Mouse (Mus musculus): ENCODE data around the gene Srsf6.

Srsf6 gene

GRCm38 (mm10) chr2:162932706-162933105, 1.4 kb downstream of the Srsf6 start:
- DNase-seq = peak in 1 of 2 experiments; percentile 22

DNA sequence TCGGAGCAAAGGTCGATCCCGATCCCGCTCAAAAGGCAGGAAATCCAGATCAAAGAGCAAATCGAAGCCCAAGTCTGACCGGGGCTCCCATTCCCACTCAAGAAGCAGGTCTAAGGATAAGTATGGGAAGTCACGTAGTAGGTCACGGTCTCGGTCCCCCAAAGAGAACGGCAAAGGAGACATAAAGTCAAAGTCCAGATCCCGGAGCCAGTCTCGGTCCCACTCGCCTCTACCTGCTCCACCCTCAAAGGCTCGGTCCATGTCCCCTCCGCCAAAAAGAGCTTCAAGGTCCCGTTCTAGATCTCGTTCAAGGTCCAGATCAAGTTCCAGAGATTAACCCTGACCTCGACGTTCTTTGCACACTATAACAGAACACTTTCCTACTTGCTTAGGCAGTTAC, 3.1 kb downstream of the Srsf6 start:
- DNase-seq = no peak

GRCm38 (mm10) chr2:162935700-162936099, 4.4 kb downstream of the Srsf6 start:
- DNase-seq = no peak

DNA sequence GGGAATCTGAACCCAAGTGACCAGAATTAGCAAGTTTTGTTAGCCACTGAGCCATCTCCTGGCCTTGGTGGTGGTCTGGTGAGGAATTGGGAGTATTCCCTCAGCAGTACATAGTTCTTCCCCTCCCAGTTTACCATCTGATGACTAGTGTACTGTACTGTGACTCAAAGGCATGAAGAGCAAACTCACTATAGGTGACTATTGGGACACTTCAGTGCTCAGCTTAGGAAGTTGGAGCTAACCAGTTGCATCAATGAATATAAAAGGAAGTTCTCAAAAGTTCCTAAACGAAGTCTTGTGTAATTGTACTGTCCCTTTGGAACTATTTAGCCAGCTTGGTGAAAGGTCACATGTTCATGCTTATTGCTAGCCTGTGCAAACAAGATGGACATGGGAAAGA, 8.2 kb downstream of the Srsf6 start:
- DNase-seq = no peak

- no peak for DNase-seq
Measured at GRCm38 (mm10) chr2:162943148-162943846, 12.0 kb downstream of the Srsf6 start, which contains the start of gene L3mbtl1. Gene L3mbtl1 (plus strand): TSS chr2:162943472.

- DNase-seq = no peak
Measured at GRCm38 (mm10) chr2:162943931-162944330, 12.6 kb downstream of the Srsf6 start.

DNA sequence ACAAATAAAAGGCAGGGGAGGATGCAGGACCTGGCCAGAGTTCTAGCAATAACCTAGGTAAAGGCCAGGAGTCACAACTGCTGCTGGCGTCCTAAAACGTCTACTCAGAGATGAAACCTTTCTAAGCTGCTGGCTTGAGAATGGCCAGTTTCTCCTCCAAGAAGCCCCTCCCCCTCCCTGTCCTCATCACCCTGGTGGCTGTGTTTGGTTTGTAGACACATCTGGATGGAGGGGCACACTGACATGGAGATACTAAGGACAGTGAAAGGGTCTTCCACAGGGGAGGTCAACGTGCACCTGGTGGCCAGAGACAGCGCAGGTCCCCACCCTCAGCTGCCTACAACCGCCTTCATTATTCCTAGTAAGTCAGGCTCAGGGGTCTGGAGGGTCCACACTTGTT, 15.6 kb downstream of the Srsf6 start:
- no peak for DNase-seq

DNA sequence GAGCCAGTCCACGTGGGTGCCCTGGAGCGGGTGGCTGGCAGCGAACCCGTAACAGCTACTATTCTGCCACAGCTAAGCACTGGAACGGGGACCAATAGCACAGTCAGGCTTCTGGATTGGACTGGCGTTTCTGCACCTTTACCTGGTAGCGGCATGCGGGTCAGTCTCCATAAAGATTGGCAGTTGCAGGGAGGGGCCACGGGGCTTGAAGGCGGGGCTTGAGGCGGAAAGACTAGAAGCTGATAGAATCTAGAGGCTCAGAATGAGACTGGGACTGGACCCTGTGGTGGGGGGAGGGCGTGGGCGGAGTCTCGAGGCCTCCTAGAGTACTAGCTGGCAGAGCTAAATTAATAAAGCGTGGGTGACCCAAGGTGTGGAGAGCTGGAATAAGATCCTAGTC, 16.4 kb downstream of the Srsf6 start:
- no peak for DNase-seq

DNA sequence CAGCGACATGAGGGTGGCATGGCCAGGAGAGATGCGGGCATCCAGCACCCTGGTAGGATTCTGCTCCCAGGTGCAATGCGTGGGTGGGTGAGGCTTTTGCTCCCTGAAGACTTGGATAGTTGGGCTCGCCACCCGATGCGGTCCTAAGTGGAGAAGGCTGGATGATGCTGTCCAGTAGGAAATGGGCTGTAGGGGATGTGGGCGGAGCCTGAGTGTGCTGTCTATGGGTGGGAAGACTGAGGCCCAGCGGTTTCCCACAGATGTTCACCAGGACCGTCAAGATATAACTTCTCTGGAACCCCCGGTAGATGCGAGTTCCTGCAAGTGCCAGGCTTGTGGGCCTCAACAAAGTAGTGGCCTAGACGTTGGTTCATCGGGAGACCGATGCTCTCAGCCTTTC, 16.9 kb downstream of the Srsf6 start:
- no peak for DNase-seq

DNA sequence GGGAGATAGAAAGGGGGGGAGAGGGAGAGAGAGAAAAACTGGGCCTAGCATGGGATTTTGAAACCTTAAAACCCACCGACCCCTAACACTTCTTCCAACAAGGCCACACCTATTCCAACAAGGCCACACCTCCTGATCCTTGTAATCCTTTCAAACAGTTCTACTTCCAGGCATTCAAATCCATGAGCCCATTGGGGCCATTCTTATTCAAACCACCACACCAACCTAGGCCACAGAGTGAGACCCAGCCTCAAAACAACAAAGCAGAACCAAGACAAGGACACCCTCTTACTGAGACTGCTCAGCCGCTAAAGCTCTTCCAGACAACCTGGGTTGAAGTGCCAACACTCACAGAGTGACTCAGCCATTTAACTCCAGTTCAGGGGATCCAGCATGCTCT, 19.4 kb downstream of the Srsf6 start:
- no peak for DNase-seq

DNA sequence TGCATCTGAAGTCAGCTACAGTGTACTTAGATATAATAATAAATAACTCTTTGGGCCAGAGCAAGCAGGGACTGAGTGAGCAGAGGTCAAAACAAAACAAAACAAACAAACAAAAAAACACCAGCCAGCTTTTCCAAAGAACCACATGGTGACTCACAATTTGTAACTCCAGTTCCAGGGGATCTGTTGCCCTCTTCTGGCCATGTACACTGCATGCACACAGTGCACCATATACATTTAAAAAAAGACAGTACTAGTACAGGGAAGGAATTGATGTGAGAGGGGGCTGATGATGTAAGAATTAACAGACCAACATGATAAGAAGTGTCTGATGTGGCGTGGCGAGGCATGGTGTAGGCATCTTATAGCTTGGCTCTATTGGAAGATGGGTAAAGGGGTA, 25.5 kb downstream of the Srsf6 start:
- no peak for DNase-seq

DNA sequence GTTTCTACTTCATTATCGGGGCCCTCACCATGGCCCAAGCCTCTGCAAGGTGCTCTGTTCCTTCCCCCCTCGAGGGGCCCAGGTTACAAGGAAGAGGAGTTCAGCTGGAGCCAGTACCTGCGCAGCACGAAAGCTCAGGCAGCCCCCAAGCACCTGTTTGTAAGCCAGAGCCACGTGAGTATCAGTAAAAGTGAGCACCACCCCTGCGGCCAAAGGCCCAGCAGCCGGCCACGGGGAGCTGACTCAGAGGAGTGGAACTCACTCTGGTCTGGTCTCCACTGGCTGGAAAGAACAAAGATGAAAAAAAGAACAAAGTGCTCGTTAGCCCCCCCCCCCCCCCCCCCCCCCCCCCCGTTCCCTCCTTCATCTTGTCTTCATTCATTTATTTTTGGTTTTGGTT, 30.0 kb downstream of the Srsf6 start:
- DNase-seq = no peak

DNA sequence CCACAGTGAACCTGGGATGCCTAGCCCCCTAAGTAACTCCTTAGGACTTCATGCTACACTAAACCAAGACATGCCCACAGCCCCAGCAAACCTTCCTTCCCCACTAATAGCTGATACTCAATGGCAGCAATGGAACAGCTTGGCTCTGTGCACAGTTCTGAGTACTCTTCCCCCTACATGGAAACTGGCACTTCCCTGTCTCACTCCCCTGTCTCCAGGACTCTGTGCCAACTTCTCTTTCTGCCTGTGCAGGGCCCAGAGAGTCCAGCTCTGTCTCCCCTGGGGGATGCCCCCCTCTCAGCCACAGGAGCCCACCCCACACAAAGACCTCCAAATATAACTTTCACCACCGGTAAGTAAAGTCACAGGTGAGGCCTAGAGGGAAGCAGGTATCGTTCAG, 35.4 kb downstream of the Srsf6 start:
- no peak for DNase-seq

DNA sequence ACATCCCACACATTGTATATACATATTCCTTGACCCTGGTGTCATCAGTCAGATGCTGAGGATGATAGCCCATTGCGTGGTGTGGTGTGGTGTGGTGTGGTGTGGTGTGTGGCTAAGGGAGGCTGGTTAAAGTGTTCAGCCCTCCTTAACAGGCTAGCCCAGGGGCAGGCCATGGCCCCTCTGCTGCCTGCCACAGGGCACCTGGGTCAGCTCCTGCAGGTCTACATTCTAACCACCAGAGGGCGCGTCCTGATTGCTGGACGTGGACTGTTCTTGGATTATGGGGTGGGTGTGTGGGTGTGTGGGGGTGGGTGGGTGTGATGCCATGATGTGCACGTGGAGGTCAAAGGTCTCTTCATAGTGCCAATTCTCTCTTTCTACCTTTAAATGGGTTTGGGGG, 37.0 kb downstream of the Srsf6 start:
- peak in 1 of 2 experiments; percentile 32 for DNase-seq

- no peak for DNase-seq
Measured at GRCm38 (mm10) chr2:162969101-162969500, 37.8 kb downstream of the Srsf6 start.

DNA sequence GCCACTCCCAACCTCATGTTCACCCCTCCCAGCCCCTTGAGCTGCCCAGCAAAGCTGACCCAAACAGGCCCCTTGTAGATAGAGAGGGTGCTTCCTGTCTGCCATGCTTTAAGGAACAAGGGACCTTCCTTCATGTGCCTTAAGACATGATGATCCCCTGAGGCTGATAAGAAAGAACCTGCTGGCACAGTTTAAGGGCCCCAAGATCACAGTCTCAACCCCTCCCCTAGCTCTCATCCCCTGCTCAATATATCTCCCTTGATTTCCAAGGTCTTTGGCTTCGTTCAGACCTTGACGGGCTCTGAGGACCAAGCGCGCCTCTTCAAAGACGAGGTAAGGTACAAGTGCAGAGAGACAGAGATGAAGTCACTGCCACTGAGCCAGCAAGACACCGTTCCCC, 39.6 kb downstream of the Srsf6 start:
- DNase-seq = no peak

- no peak for DNase-seq
Measured at GRCm38 (mm10) chr2:162972752-162973151, 41.4 kb downstream of the Srsf6 start.

- DNase-seq = no peak
Measured at GRCm38 (mm10) chr2:162973206-162973605, 41.9 kb downstream of the Srsf6 start.

DNA sequence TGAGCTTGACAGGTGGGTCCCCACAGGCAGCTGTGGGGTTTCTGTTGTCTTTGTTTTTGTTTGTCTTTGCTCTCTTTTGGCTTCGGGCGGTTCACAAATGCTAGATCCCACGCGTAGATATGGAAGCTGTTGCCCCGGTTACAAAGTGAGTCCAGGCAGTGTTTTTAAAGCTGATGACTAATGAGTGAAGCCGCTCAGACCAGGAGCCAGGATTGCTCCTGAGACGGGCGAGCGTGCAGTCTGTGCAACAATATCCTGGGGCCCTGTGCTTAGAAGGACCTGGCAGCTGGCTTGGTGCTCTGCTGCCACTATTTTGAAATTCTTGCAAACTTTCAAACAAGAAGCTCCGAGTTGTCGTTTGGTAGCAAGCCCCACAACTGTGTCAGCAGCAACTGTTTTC, 42.3 kb downstream of the Srsf6 start:
- no peak for DNase-seq

DNA sequence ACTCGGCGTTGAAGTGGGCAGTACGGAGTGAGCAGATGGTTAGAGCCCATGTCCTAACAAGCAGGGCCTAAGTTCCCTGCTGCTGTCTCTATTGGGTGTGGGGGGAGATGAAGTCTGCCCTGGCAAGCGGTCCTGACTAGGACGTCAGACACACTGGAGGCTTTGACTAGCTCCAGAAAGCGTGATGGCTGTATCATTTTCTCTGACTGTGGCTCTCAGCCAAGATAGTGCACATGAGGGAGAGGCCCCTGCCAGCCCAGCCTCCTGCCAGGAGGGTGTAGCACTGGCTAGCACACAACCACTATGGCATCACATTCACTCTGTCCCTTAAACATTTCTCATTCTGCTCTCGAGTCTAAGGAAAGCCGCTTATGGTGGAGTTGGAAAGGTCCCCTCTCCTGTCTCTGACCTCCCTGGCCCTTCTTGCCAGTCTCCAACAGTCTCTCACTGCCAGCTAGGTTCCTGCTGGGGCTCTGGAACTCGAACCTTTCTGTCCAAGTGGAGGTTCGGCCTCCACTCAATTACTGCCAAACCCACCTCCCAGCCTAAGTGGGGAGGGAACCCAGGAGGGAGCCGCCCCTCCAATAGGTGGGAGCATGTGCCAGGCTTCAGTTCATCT, 43.9 kb downstream of the Srsf6 start:
- no peak for DNase-seq

- DNase-seq = no peak
Measured at GRCm38 (mm10) chr2:162976001-162976400, 44.7 kb downstream of the Srsf6 start.

- no peak for DNase-seq
Measured at GRCm38 (mm10) chr2:162984381-162984780, 53.1 kb downstream of the Srsf6 start.

GRCm38 (mm10) chr2:162985923-162986322, 54.6 kb downstream of the Srsf6 start:
- DNase-seq = no peak

All from spleen, adult 18-20 months (tissue).